Mouse (Mus musculus) liver, embryonic 15.5 days (tissue): ENCODE measurements around the gene Itsn1. TPM values are rescaled to one million over a fixed set of nuclear protein-coding genes. Genes with fewer than 3 reads are reported as not detected.

Experiments
- ATAC-seq: fragments of 200-750 bp; cut with Nextera tagmentation; 2 replicates; pipeline ENCODE4 v1.8.0; 2017; ENCODE audit warnings: moderate number of reproducible peaks, mild to moderate bottlenecking, moderate library complexity; ENCODE audit not compliant: insufficient read depth
- H3K27ac ChIP-seq: fragments of 300-500 bp; sonication (generic); replicated peaks from 2 replicates; pipeline ENCODE4 v1.5.1; 2015; ENCODE audit warnings: mild to moderate bottlenecking, inconsistent platforms
- H3K27me3 ChIP-seq: fragments of 300-500 bp; sonication (generic); 2 replicates; pipeline ENCODE4 v1.6.1; 2015; ENCODE audit warnings: mild to moderate bottlenecking, inconsistent platforms
- H3K36me3 ChIP-seq: fragments of 300-500 bp; sonication (generic); replicated peaks from 2 replicates; pipeline ENCODE4 v1.6.1; 2015; ENCODE audit warnings: moderate library complexity, mild to moderate bottlenecking, inconsistent platforms
- H3K4me1 ChIP-seq: fragments of 300-500 bp; sonication (generic); replicated peaks from 2 replicates; pipeline ENCODE4 v1.6.1; 2015; ENCODE audit warnings: inconsistent platforms
- H3K4me2 ChIP-seq: fragments of 300-500 bp; sonication (generic); 2 replicates; pipeline ENCODE4 v1.6.1; 2015; ENCODE audit warnings: moderate library complexity, mild to moderate bottlenecking, inconsistent platforms
- H3K4me3 ChIP-seq: fragments of 300-500 bp; sonication (generic); replicated peaks from 2 replicates; pipeline ENCODE4 v1.5.1; 2015; ENCODE audit warnings: mild to moderate bottlenecking, inconsistent platforms
- H3K9ac ChIP-seq: fragments of 300-500 bp; sonication (generic); 2 replicates; pipeline ENCODE4 v1.6.1; 2015; ENCODE audit warnings: moderate library complexity, mild to moderate bottlenecking, inconsistent platforms
- H3K9me3 ChIP-seq: fragments of 300-500 bp; sonication (generic); replicated peaks from 2 replicates; pipeline ENCODE4 v1.6.1; 2016; ENCODE audit warnings: inconsistent platforms
- WGBS: fragments of 180-500 bp; shearing (Covaris S2); methylation state at CpG from one replicate; pipeline ENCODE4 v1.1.7; 2015; ENCODE audit warnings: mixed read lengths; ENCODE audit not compliant: insufficient replicate concordance; 5-methylcytosine and 5-hydroxymethylcytosine counted together
- polyA plus RNA-seq: library from polyadenylated mRNA; unstranded; fragments of >200 nt; fragmentation: Nextera tagmentation; extraction: Ambion mirVana; gene quantifications from 2 replicates; pipeline ENCODE4 v1.2.1, GENCODE M21; 2015

The Itsn1 gene
- polyA plus RNA-seq, 1 experiment from 2014 or later, result 50.4 TPM

DNA sequence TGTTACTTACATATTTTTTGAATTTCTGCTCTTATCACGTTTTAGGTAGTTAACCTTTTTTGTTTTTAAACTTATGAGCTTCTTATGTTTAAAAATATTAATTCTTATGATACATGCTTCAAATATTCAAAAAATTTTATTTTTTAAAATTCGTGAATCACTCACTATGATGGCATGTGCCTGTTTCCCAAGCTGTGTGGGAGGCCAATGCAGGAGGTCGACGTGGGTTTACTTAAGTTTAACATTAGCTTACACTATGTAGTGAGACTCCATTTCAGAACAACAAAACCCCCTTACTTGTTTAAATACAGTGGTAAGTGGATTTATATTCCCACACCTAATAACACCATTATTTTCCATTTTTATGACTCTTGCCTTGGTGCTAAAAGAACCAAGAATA, 24.5 kb downstream of the Itsn1 start:
- H3K9ac ChIP-seq, result no peak overlapping the region
- 62% methylated on average over 4 of the region's 4 CpGs for WGBS
- H3K27ac ChIP-seq, result no peak overlapping the region
- H3K4me1 ChIP-seq, result peaks cover 8% of the 10 kb centered on the region; the same call in 1 of the 2 replicates
- no peak overlapping the region for H3K4me3 ChIP-seq
- no peaks in the 10 kb centered on the region for H3K36me3 ChIP-seq
- no peaks in the 10 kb centered on the region for H3K9me3 ChIP-seq
- ATAC-seq, result no peak
- no peaks in the 10 kb centered on the region for H3K27me3 ChIP-seq
- H3K4me2 ChIP-seq, result no peak overlapping the region

DNA sequence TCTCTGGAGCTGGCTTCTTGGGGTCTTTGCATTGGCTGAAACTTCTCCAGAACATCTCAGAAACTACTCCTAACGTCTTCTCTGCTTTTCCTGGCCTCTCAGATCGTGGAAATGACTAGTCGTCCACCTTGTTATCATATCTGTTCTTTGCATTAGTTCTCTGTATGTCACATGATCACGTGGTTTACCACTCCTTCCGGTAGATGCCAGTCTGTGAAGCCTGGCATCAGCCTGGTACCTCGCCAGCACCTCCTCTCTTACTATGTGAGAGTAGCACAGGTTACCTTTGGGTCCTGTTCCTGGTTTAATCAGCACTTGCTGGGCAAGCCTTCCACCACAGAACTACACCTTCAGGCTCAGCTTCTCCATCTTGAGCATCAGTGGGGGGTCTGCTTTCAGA, 25.9 kb downstream of the Itsn1 start:
- no peak overlapping the region for H3K4me3 ChIP-seq
- ATAC-seq, result no peak
- H3K9me3 ChIP-seq, result no peaks in the 10 kb centered on the region
- H3K4me2 ChIP-seq, result no peak overlapping the region
- no peak overlapping the region for H3K27ac ChIP-seq
- H3K36me3 ChIP-seq, result no peaks in the 10 kb centered on the region
- H3K9ac ChIP-seq, result no peak overlapping the region
- no peaks in the 10 kb centered on the region for H3K27me3 ChIP-seq
- peaks cover 8% of the 10 kb centered on the region; the same call in 1 of the 2 replicates for H3K4me1 ChIP-seq
- 20% methylated on average over 6 of the region's 6 CpGs for WGBS

DNA sequence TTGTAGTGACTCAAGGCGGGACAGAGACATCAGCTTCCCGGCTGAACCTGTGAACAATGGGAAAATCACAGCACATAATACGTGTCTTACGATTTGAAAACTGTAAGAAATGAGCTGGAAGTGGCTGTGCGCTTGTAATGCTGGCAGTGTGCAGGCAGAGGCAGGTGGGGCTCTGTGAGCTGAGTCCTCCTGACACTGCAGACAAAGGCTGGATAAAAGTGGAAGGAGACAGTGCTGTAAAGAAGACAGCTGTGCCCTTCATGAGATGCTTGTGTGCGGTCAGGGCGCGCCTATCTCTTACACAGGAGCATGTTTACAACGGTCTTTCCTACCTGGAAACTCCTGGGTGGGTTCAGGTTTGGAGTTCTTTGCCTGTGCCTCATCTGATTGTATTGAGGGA, 32.1 kb downstream of the Itsn1 start:
- Histone ChIP-seq H3K9me3 (no peaks in the 10 kb centered on the region), H3K27ac (no peak overlapping the region), H3K4me2 (no peak overlapping the region), H3K27me3 (peaks cover 11% of the 10 kb centered on the region; the same call in 1 of the 2 replicates), H3K4me1 (peaks cover 10% of the 10 kb centered on the region; the same call in 1 of the 2 replicates), H3K4me3 (no peak overlapping the region), H3K36me3 (no peaks in the 10 kb centered on the region), H3K9ac (no peak overlapping the region)
- 66% methylated on average over 9 of the region's 9 CpGs for WGBS
- ATAC-seq, result no peak

DNA sequence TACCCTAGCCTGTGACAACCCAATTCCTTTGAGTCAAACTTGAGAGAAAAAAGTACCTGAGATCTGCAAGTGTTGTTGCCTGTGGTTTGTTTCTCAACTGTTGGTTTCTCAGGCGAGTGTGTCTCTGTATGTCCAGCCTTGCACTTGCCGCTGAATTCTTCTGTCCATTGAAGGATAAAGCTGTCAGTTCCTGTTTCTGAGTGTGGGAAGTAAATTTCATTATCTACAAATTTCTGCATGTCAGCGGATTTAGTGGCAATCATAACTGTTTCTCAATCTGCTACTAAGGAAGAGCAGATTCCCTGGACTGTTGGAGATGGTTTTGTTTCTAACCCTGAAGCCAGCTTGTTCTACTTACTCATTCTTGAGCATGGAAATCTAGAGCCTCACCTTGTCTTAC, 32.7 kb downstream of the Itsn1 start:
- H3K9me3 ChIP-seq, result no peaks in the 10 kb centered on the region
- no peak for ATAC-seq
- peaks cover 15% of the 10 kb centered on the region for H3K4me1 ChIP-seq
- H3K4me2 ChIP-seq, result no peak overlapping the region
- H3K36me3 ChIP-seq, result no peaks in the 10 kb centered on the region
- H3K27ac ChIP-seq, result no peak overlapping the region
- peaks cover 15% of the 10 kb centered on the region for H3K27me3 ChIP-seq
- H3K4me3 ChIP-seq, result no peak overlapping the region
- no peak overlapping the region for H3K9ac ChIP-seq
- WGBS, result 16% methylated on average over 3 of the region's 3 CpGs

DNA sequence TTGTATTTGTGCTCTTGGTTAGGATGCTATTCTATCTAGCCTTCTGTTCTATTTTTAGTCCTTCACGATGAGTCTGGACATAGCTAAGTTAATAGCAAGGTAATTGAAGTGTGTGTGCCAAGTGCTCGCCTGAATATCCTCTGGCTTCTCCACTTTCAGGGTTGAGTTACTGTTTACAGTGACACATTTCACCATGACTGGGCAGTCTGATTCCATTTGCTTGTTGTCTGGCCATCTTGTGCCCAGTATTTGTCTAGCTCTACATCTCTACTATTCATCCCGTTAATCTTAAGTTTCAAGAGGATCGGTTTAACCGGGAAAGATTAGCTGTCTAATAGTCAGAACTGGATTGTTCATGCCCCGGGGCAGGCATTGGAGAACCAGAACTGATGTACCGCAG, 33.4 kb downstream of the Itsn1 start:
- Histone ChIP-seq H3K9me3 (no peaks in the 10 kb centered on the region), H3K4me2 (no peak overlapping the region), H3K4me1 (peaks cover 16% of the 10 kb centered on the region), H3K27me3 (peaks cover 16% of the 10 kb centered on the region), H3K36me3 (no peaks in the 10 kb centered on the region), H3K27ac (no peak overlapping the region), H3K4me3 (no peak overlapping the region), H3K9ac (no peak overlapping the region)
- 66% methylated on average over 7 of the region's 7 CpGs for WGBS
- ATAC-seq, result no peak

DNA sequence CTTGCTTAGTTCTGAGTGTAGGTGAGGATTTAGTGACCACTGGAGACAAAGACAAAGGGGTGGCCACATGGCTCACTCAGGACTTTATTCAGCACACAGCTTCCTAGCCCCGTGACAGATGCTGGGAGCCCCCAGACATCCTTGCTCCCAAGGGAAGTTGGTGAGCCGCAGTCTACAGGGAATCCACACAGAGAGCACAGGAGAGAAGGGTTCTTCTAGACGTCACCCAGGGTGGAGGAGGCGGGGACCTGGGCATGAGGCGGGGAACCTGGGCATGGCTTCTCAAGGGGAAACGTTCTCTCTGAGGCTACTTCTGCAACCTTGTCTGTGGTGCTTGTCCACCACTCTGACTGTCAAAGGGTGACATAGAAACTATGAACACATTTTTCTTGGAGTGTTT, 34.9 kb downstream of the Itsn1 start:
- Histone ChIP-seq H3K36me3 (no peaks in the 10 kb centered on the region), H3K9me3 (no peaks in the 10 kb centered on the region), H3K9ac (no peak overlapping the region), H3K27ac (no peak overlapping the region), H3K4me2 (no peak overlapping the region), H3K27me3 (peaks cover 20% of the 10 kb centered on the region), H3K4me1 (peaks cover 16% of the 10 kb centered on the region), H3K4me3 (no peak overlapping the region)
- WGBS, result 46% methylated on average over 6 of the region's 6 CpGs
- ATAC-seq, result no peak

DNA sequence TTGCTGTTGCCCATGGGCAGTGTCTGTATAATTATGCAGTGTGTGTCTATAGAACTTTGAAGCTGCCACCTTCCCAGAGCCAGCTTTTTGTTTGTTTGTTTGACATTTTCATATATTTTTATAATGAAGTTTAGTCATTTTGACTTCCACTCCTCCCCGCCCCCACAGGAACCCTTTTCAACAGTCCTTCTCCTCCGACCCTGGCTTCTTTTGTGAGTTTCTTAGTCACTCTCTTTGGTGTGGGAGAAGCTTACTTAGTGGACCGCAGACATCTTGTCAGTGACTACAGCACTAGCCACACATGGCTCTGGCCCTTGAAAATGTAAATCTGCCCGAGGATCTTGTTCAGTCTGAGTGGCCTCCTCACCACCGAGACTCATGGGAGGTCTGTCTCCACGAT, 35.3 kb downstream of the Itsn1 start:
- Histone ChIP-seq H3K9ac (no peak overlapping the region), H3K27me3 (peaks cover 20% of the 10 kb centered on the region), H3K4me3 (no peak overlapping the region), H3K4me1 (peaks cover 16% of the 10 kb centered on the region), H3K9me3 (no peaks in the 10 kb centered on the region), H3K4me2 (no peak overlapping the region), H3K36me3 (no peaks in the 10 kb centered on the region), H3K27ac (no peak overlapping the region)
- 62% methylated on average over 6 of the region's 6 CpGs for WGBS
- ATAC-seq, result no peak

DNA sequence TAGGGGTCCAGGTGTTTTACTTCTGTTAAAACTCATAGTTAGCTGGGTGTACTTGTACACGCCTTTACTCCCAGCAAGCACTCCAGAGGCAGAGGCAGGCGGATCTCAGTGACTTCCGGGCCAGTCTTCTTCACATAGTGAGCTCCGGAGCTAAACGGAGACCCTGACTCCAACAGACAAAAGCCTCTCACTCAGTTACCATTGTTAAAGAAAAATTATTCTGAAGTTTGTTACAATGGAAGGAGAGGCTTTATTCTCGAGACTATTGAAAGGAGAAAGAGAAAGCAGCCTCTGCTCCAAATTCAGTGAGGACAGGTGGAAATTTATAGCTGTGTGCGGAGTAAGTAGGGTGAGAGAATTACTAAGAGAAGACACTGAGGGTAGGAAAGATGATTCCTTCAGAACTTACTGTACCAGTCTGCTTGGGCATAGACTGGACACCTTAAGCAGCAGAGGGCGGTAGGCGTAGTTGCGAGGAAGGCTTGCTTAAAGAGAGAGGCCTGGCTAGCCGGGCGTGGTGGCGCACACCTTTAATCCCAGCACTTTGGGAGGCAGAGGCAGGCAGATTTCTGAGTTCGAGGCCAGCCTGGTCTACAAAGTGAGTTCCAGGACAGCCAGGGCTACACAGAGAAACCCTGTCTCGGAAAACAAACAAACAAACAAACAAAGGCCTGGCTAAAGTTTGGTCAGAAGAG, 36.2 kb downstream of the Itsn1 start:
- H3K36me3 ChIP-seq, result no peaks in the 10 kb centered on the region
- no peak overlapping the region for H3K27ac ChIP-seq
- H3K27me3 ChIP-seq, result peaks cover 20% of the 10 kb centered on the region
- peaks cover 21% of the 10 kb centered on the region for H3K4me1 ChIP-seq
- H3K4me3 ChIP-seq, result no peak overlapping the region
- H3K4me2 ChIP-seq, result no peak overlapping the region
- 78% methylated on average over 15 of the region's 15 CpGs for WGBS
- H3K9ac ChIP-seq, result no peak overlapping the region
- no peak for ATAC-seq
- no peaks in the 10 kb centered on the region for H3K9me3 ChIP-seq

DNA sequence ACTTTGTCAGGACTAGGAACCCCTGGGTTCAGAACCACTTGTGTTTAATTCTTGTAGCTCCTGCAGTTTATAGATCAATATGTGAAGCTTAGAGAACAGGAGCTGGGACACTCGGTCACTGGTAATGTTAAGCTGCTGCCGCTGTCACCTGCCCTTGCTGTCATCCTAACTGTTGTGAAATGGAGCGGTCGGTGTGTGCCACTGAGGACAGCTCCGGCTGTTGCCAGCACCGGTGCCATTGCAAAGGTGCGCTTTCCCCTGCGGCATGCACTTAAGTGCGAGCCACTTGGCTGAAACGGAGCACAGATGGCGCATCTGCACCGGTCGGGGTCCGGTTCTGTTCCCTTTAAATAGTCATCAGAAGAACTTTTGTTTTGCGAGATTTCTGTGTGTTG, 36.7 kb downstream of the Itsn1 start:
- no peak for ATAC-seq
- H3K4me3 ChIP-seq, result no peak overlapping the region
- H3K9me3 ChIP-seq, result no peaks in the 10 kb centered on the region
- no peak overlapping the region for H3K27ac ChIP-seq
- H3K27me3 ChIP-seq, result peaks cover 17% of the 10 kb centered on the region
- no peak overlapping the region for H3K9ac ChIP-seq
- H3K4me2 ChIP-seq, result no peak overlapping the region
- H3K36me3 ChIP-seq, result no peaks in the 10 kb centered on the region
- peaks cover 26% of the 10 kb centered on the region for H3K4me1 ChIP-seq
- 81% methylated on average over 15 of the region's 15 CpGs for WGBS

DNA sequence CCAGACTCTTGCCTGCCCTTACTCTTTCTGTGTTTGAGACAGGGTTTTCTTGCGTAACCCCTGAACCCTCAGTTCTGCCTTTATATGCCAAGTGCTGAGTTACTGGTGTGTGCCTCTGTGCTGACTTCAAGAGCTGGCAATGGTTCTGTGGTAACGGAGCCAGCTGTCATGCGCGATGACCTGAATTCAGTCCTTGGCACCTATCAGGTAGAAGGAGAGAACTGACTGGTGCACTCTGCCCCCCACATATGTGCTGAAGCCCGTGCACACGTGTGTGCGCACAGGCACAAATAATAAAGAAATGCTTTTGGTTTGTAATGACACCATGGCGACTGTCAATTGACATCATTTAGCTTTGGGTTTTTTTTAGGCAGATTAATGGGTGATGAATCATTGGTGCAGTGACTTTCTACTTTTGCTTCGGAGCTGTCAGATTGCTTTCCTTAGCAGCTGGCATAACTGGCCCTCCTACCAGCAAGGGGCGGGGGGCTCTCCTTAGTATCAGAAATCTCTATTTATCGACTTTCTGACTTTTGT, 38.2 kb downstream of the Itsn1 start:
- Histone ChIP-seq H3K27me3 (peaks cover 17% of the 10 kb centered on the region), H3K9ac (no peak overlapping the region), H3K4me3 (no peak overlapping the region), H3K27ac (no peak overlapping the region), H3K9me3 (no peaks in the 10 kb centered on the region), H3K4me1 (peaks cover 28% of the 10 kb centered on the region), H3K36me3 (no peaks in the 10 kb centered on the region), H3K4me2 (no peak overlapping the region)
- ATAC-seq, result no peak
- WGBS, result 69% methylated on average over 11 of the region's 11 CpGs

DNA sequence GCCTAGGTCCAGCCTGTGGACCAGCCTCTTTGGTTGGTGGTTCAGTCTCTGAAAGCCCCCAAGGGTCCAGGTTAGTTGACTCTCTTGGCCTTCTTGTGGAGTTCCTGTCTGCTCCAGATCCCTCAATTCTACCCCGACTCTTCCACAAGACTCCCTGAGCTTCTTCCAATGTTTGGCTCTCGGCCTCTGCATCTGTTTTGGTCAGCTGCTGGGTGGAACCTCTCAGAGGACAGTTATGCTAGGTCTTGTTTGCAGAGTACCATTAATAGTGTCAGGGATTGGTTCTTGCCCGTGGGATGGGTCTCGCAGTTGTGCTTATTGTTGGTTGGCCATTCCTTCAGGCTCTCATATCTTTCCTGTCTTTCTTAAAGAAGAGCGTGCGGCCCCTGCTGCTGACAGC, 39.5 kb downstream of the Itsn1 start:
- Histone ChIP-seq H3K4me3 (no peak overlapping the region), H3K4me1 (peaks cover 32% of the 10 kb centered on the region), H3K27ac (no peak overlapping the region), H3K9me3 (no peaks in the 10 kb centered on the region), H3K27me3 (peaks cover 13% of the 10 kb centered on the region), H3K36me3 (no peaks in the 10 kb centered on the region), H3K4me2 (no peak overlapping the region), H3K9ac (no peak overlapping the region)
- ATAC-seq, result no peak
- WGBS, result 76% methylated on average over 6 of the region's 6 CpGs

DNA sequence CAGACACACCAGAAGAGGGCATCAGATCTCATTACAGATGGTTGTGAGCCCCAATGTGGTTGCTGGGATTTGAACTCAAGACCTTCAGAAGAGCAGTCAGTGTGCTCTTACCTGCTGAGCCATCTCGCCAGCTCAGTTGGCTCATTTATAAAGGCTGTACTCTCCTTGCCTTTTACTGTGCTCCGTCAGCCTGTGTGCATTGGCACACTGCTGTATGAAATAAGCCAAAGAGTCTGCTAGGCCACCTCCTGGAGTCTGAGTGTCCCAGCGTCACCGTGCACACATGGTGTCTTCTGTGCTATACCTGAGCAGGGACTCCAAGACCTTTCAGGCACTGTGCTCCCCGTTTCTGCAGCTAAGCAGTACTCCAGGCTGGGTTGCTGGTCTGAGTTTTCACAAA, 40.8 kb downstream of the Itsn1 start:
- H3K9me3 ChIP-seq, result no peaks in the 10 kb centered on the region
- 72% methylated on average over 5 of the region's 5 CpGs for WGBS
- no peak overlapping the region for H3K27ac ChIP-seq
- H3K9ac ChIP-seq, result no peak overlapping the region
- H3K4me2 ChIP-seq, result no peak overlapping the region
- peaks cover 30% of the 10 kb centered on the region for H3K4me1 ChIP-seq
- peaks cover 9% of the 10 kb centered on the region for H3K27me3 ChIP-seq
- H3K36me3 ChIP-seq, result no peaks in the 10 kb centered on the region
- ATAC-seq, result no peak
- no peak overlapping the region for H3K4me3 ChIP-seq
